Mouse (Mus musculus): ENCODE measurements around the gene Fam78b. TPM values are rescaled to one million over a fixed set of nuclear protein-coding genes. Genes with fewer than 3 reads are reported as not detected.

Gene Fam78b
- polyA plus RNA-seq, 1 experiment from 2014 or later: 2.0 TPM

DNA sequence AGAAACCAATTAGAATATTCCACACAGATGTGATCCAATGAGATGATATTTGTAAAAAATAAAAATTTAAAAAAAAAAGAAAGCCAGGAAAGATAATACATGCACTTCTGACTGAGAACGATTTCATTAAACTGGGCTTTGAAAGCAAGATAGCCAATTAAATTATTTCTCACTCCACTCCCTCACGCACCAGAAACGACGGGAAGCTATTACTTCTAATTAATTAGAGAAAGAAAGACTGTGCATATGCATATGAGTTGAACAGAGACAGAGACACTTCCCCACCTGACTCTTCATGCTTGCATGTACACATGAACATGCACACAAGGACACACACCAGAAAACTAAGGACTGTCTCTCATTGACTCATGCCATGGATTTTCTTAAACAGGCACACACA lies 84.2 kb downstream of the Fam78b start:
- no peak overlapping the region for H3K4me2 ChIP-seq (ENCODE audit: low read length)
- 92% methylated on average over 4 of the region's 4 CpGs for WGBS
- ATAC-seq (replicated peaks; ENCODE audit: low FRiP score, low TSS enrichment, low read depth): no peak
- H3K27ac ChIP-seq (ENCODE audit: low read depth): no peak overlapping the region
- H3K9ac ChIP-seq (ENCODE audit: low read length): no peak overlapping the region
- no peaks in the 10 kb centered on the region for H3K27me3 ChIP-seq (replicated peaks; ENCODE audit: control insufficient read depth, insufficient read depth, low read length)
- no peak for DNase-seq (ENCODE audit: low spot score)
- H3K4me3 ChIP-seq (ENCODE audit: low read depth, low read length): no peak overlapping the region
- H3K4me1 ChIP-seq (replicated peaks; ENCODE audit: control insufficient read depth, insufficient read depth, low read length): no peaks in the 10 kb centered on the region
- no peaks in the 10 kb centered on the region for H3K36me3 ChIP-seq (ENCODE audit: control insufficient read depth, insufficient read depth, low read length)
- no peaks in the 10 kb centered on the region for H3K9me3 ChIP-seq (ENCODE audit: control insufficient read depth, low read length)

DNA sequence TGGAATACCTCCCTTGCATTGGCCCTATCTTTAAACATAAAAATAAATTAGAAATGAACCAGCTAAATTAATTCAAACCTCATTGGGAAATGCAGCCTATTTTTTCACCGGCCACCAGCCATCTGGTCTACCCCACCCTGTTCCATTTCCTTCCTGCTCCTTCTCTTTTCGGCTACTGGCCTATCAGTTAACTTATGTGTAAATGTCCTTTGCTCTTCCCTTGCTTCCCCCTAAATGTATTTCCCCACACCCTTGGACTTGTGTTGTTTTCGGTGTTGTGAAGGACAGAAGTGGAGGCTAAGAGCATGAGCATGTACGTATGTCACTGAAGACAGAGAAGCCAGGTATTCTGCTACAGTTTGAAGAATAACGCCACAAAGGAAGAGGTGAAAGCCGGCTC lies 89.2 kb downstream of the Fam78b start:
- no peak for ATAC-seq (replicated peaks; ENCODE audit: low FRiP score, low TSS enrichment, low read depth)
- Histone ChIP-seq H3K9me3 (ENCODE audit: control insufficient read depth, low read length) (no peaks in the 10 kb centered on the region), H3K4me3 (ENCODE audit: low read depth, low read length) (no peak overlapping the region), H3K27ac (ENCODE audit: low read depth) (no peak overlapping the region), H3K4me2 (ENCODE audit: low read length) (no peak overlapping the region), H3K36me3 (ENCODE audit: control insufficient read depth, insufficient read depth, low read length) (no peaks in the 10 kb centered on the region), H3K9ac (ENCODE audit: low read length) (no peak overlapping the region), H3K4me1 (replicated peaks; ENCODE audit: control insufficient read depth, insufficient read depth, low read length) (no peaks in the 10 kb centered on the region), H3K27me3 (replicated peaks; ENCODE audit: control insufficient read depth, insufficient read depth, low read length) (no peaks in the 10 kb centered on the region)
- WGBS: 88% methylated on average over 6 of the region's 6 CpGs
- no peak for DNase-seq (ENCODE audit: low spot score)

DNA sequence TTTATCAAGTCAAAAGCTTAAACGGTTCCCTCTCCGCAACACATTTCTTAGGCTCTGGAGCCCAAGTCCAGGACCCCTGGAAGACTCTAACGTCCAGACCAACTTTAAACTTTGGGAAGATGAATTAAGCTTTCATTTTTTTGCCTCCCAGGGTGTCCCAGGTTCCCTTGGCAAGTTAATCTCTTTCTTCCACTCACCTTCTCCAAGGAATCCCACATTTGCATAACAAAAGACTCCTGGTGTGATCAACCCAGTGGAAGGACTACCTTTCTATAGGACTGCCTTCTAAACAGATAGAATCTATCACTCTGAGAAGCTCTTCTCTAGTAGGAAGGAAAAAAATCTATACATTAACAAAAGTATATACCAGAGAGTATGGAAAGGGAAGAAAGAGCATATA lies 92.3 kb downstream of the Fam78b start:
- H3K9me3 ChIP-seq (ENCODE audit: control insufficient read depth, low read length): no peaks in the 10 kb centered on the region
- no peaks in the 10 kb centered on the region for H3K36me3 ChIP-seq (ENCODE audit: control insufficient read depth, insufficient read depth, low read length)
- 57% methylated on average over 3 of the region's 3 CpGs for WGBS
- no peak for ATAC-seq (replicated peaks; ENCODE audit: low FRiP score, low TSS enrichment, low read depth)
- no peak for DNase-seq (ENCODE audit: low spot score)
- H3K4me1 ChIP-seq (replicated peaks; ENCODE audit: control insufficient read depth, insufficient read depth, low read length): no peaks in the 10 kb centered on the region
- no peak overlapping the region for H3K9ac ChIP-seq (ENCODE audit: low read length)
- no peak overlapping the region for H3K4me2 ChIP-seq (ENCODE audit: low read length)
- H3K27me3 ChIP-seq (replicated peaks; ENCODE audit: control insufficient read depth, insufficient read depth, low read length): no peaks in the 10 kb centered on the region
- no peak overlapping the region for H3K27ac ChIP-seq (ENCODE audit: low read depth)
- H3K4me3 ChIP-seq (ENCODE audit: low read depth, low read length): no peak overlapping the region

DNA sequence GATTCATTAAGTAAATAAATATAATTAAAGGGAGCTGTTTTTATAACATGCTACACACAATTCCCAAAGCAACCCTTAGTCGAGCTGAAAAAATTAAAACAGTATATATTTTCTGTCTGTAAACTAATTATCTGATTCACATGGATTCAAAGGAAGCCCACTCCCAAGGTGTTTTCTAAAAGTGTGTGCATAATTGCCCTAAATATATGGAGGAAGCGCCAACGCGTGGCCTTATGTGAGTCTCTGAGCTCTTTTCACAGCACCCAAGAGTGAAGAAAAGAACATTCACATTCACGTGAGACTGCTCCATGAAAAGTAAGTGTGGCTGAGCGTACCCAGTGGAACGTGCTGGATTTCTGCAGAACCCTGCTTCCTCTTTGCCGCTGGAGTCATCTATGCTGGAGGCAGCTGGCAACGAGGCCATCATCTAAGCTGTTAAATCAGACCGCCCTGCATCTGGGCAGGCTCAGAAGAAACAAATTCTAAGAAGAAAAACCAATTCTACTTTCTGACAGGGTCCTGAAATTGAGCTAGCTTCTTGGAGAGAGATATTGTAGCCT lies 93.5 kb downstream of the Fam78b start:
- DNase-seq (ENCODE audit: low spot score): no peak

DNA sequence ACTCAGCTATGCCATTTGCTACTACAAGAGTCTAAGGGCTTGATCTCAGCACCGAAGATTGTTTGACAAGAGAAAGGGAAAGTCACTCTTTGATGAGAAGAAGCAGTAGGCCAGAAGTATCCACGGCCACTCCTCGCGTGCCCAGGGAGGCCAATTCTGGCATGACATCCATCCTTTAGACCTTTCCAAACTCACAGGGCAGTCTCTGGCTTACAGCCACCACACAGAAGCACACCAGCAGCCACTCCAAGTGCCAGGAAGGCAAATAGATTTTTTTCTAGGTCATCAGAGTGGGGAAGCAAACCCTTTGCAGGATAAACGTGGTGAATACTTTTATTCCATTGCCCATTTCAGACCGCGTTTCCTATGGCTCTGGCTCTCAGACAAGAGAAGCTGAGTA lies 97.5 kb downstream of the Fam78b start:
- no peaks in the 10 kb centered on the region for H3K4me1 ChIP-seq (replicated peaks; ENCODE audit: control insufficient read depth, insufficient read depth, low read length)
- H3K9ac ChIP-seq (ENCODE audit: low read length): no peak overlapping the region
- H3K4me2 ChIP-seq (ENCODE audit: low read length): no peak overlapping the region
- no peaks in the 10 kb centered on the region for H3K27me3 ChIP-seq (replicated peaks; ENCODE audit: control insufficient read depth, insufficient read depth, low read length)
- ATAC-seq (replicated peaks; ENCODE audit: low FRiP score, low TSS enrichment, low read depth) (no peak), DNase-seq (ENCODE audit: low spot score) (no peak)
- H3K27ac ChIP-seq (ENCODE audit: low read depth): no peak overlapping the region
- H3K4me3 ChIP-seq (ENCODE audit: low read depth, low read length): no peak overlapping the region
- no peaks in the 10 kb centered on the region for H3K36me3 ChIP-seq (ENCODE audit: control insufficient read depth, insufficient read depth, low read length)
- no peaks in the 10 kb centered on the region for H3K9me3 ChIP-seq (ENCODE audit: control insufficient read depth, low read length)
- WGBS: 79% methylated on average over 7 of the region's 7 CpGs

More for the DNA sequence above, 93.5 kb downstream of the Fam78b start:
- H3K36me3 ChIP-seq (ENCODE audit: control insufficient read depth, insufficient read depth, low read length): no peaks in the 10 kb centered on the region
- H3K4me3 ChIP-seq (ENCODE audit: low read depth, low read length): no peak overlapping the region
- no peaks in the 10 kb centered on the region for H3K4me1 ChIP-seq (replicated peaks; ENCODE audit: control insufficient read depth, insufficient read depth, low read length)
- H3K9me3 ChIP-seq (ENCODE audit: control insufficient read depth, low read length): no peaks in the 10 kb centered on the region
- no peak overlapping the region for H3K9ac ChIP-seq (ENCODE audit: low read length)
- ATAC-seq (replicated peaks; ENCODE audit: low FRiP score, low TSS enrichment, low read depth): no peak
- no peak overlapping the region for H3K4me2 ChIP-seq (ENCODE audit: low read length)
- H3K27me3 ChIP-seq (replicated peaks; ENCODE audit: control insufficient read depth, insufficient read depth, low read length): no peaks in the 10 kb centered on the region
- WGBS: 83% methylated on average over 10 of the region's 10 CpGs
- H3K27ac ChIP-seq (ENCODE audit: low read depth): no peak overlapping the region

DNA sequence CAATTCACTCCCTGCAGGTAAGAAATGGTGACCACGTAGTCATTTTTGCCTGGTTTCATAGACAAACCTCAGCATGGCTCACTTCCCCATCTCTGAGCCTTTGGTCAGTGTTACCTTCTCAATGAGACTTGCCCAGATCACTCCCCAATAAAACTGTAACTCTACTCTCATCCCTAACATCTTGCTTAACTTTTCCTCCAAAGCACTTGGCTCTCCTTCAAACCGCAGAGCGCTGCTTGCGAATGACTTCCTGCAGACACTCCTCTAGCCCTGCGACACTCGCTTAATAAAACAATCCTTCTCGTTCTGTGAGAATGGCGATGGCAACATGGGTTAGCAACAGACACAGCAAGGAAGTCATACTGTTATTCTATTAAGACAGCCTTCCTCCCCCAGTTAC lies 100.8 kb downstream of the Fam78b start:
- Histone ChIP-seq H3K4me2 (ENCODE audit: low read length) (no peak overlapping the region), H3K36me3 (ENCODE audit: control insufficient read depth, insufficient read depth, low read length) (no peaks in the 10 kb centered on the region), H3K9ac (ENCODE audit: low read length) (no peak overlapping the region), H3K4me3 (ENCODE audit: low read depth, low read length) (no peak overlapping the region), H3K9me3 (ENCODE audit: control insufficient read depth, low read length) (no peaks in the 10 kb centered on the region), H3K27me3 (replicated peaks; ENCODE audit: control insufficient read depth, insufficient read depth, low read length) (no peaks in the 10 kb centered on the region), H3K27ac (ENCODE audit: low read depth) (no peak overlapping the region), H3K4me1 (replicated peaks; ENCODE audit: control insufficient read depth, insufficient read depth, low read length) (no peaks in the 10 kb centered on the region)
- no peak for DNase-seq (ENCODE audit: low spot score)
- no peak for ATAC-seq (replicated peaks; ENCODE audit: low FRiP score, low TSS enrichment, low read depth)
- 72% methylated on average over 8 of the region's 8 CpGs for WGBS

DNA sequence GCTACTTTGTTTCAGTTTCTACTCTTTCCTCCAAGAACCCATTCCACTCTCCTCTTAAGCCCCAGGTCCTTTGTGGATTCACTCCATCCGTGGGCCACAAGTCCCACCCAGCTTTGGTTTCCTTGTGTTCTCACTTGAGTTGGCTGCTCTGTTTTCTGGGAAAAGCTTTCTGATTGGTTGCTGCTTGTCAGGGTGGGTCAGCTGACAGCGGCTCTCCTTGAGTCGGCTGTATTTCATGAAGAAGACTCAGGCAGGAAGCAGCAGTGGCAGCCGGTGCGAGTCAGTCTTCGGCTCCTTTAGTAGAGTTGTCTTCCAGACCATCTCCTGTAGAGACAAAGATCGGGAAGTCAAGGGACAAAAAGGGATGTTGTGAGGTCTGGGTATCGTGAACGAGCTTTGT lies 101.3 kb downstream of the Fam78b start:
- Histone ChIP-seq H3K4me1 (replicated peaks; ENCODE audit: control insufficient read depth, insufficient read depth, low read length) (no peaks in the 10 kb centered on the region), H3K9me3 (ENCODE audit: control insufficient read depth, low read length) (no peaks in the 10 kb centered on the region), H3K4me2 (ENCODE audit: low read length) (no peak overlapping the region), H3K27ac (ENCODE audit: low read depth) (no peak overlapping the region), H3K9ac (ENCODE audit: low read length) (no peak overlapping the region), H3K4me3 (ENCODE audit: low read depth, low read length) (no peak overlapping the region), H3K27me3 (replicated peaks; ENCODE audit: control insufficient read depth, insufficient read depth, low read length) (no peaks in the 10 kb centered on the region), H3K36me3 (ENCODE audit: control insufficient read depth, insufficient read depth, low read length) (no peaks in the 10 kb centered on the region)
- no peak for ATAC-seq (replicated peaks; ENCODE audit: low FRiP score, low TSS enrichment, low read depth)
- no peak for DNase-seq (ENCODE audit: low spot score)
- WGBS: 65% methylated on average over 9 of the region's 9 CpGs

DNA sequence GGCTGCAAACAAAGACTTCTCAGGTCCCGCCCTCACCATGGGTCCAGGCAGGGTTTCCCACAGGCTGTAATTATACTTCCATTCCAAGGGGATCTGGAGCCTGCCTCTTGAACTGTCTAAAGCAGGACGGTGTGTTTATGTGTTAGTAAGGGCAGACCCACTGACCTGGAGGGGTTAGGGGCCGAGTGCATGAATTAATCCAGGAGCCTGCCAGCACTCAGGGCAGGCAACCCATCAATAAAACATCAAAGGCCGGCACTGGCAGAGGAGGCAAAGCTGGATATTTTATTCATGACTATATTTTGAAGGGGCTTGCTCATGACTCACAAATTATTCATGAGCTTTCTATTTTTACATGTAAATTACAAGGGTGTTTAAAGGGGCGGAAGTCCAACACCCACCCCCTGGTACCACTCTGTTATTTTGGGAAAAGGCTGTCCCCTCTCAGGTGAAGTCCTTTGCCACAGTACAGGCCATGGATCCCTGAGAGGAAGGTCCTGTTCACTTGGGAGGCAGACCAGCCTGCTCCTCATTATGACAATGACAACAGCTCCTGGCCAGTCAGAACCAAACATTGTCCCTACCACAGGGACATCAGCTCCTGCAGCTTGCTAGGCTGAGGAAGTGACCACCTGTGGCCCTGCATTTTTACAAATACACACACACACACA lies 103.9 kb downstream of the Fam78b start:
- no peak overlapping the region for H3K4me3 ChIP-seq (ENCODE audit: low read depth, low read length)
- no peak overlapping the region for H3K4me2 ChIP-seq (ENCODE audit: low read length)
- no peak overlapping the region for H3K9ac ChIP-seq (ENCODE audit: low read length)
- no peaks in the 10 kb centered on the region for H3K27me3 ChIP-seq (replicated peaks; ENCODE audit: control insufficient read depth, insufficient read depth, low read length)
- no peak for ATAC-seq (replicated peaks; ENCODE audit: low FRiP score, low TSS enrichment, low read depth)
- WGBS: 26% methylated on average over 5 of the region's 5 CpGs
- no peaks in the 10 kb centered on the region for H3K4me1 ChIP-seq (replicated peaks; ENCODE audit: control insufficient read depth, insufficient read depth, low read length)
- no peak for DNase-seq (ENCODE audit: low spot score)
- H3K9me3 ChIP-seq (ENCODE audit: control insufficient read depth, low read length): peaks cover 4% of the 10 kb centered on the region; the same call in 1 of the 2 replicates
- no peak overlapping the region for H3K27ac ChIP-seq (ENCODE audit: low read depth)
- no peaks in the 10 kb centered on the region for H3K36me3 ChIP-seq (ENCODE audit: control insufficient read depth, insufficient read depth, low read length)

DNA sequence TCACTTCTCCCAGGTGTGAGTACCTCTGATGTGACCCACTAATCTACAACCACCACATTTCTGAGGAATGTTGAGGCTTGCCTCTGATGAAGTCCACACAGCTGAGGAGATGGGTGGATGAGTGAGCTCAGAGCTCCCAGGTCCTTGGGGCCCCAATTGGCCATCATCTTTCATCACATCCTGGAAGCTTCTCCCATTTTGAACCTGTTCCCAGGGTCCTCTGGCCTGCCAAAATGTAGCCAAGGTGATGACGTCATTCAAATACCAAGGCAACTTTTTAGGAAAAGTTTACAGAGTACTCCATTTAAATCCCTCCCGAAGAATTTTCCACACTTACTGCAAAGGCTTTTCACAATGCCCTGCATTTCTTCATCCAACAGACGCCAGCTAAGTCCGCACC lies 104.7 kb downstream of the Fam78b start:
- Histone ChIP-seq H3K9ac (ENCODE audit: low read length) (no peak overlapping the region), H3K9me3 (ENCODE audit: control insufficient read depth, low read length) (peaks cover 4% of the 10 kb centered on the region; the same call in 1 of the 2 replicates), H3K4me3 (ENCODE audit: low read depth, low read length) (no peak overlapping the region), H3K4me1 (replicated peaks; ENCODE audit: control insufficient read depth, insufficient read depth, low read length) (no peaks in the 10 kb centered on the region), H3K27ac (ENCODE audit: low read depth) (no peak overlapping the region), H3K4me2 (ENCODE audit: low read length) (no peak overlapping the region), H3K27me3 (replicated peaks; ENCODE audit: control insufficient read depth, insufficient read depth, low read length) (no peaks in the 10 kb centered on the region), H3K36me3 (ENCODE audit: control insufficient read depth, insufficient read depth, low read length) (no peaks in the 10 kb centered on the region)
- ATAC-seq (replicated peaks; ENCODE audit: low FRiP score, low TSS enrichment, low read depth) (no peak), DNase-seq (ENCODE audit: low spot score) (no peak)
- WGBS: 82% methylated on average over 4 of the region's 4 CpGs

All from intestine, embryonic 14.5 days (tissue).